Mouse (Mus musculus): Measurements from ENCODE around the gene Akap10. TPM values are rescaled to one million over a fixed set of nuclear protein-coding genes. Genes with fewer than 3 reads are reported as not detected.
"Not testable (repeated sequence)": the region's sequence is repeated elsewhere in the genome, so short reads cannot be mapped to it uniquely, and the experiment has no call there.

The Akap10 gene
- polyA plus RNA-seq, 1 experiment = 1.1 TPM

- H3K36me3 ChIP-seq (ENCODE audit: control insufficient read depth) = no peaks in the 10 kb centered on the region
- TF ChIP-seq TAL1 (IDR thresholded peaks at IDR 0.05; ENCODE audit: low read length) (no peak), GATA1 (IDR thresholded peaks at IDR 0.05; ENCODE audit: low read length) (no peak)
- peak overlapping the region; percentile 75 for H3K4me3 ChIP-seq (replicated peaks)
- H3K27me3 ChIP-seq (ENCODE audit: control insufficient read depth) = peaks cover 30% of the 10 kb centered on the region
- peaks cover 19% of the 10 kb centered on the region for H3K4me1 ChIP-seq (ENCODE audit: control insufficient read depth)
- no peaks in the 10 kb centered on the region for H3K9me3 ChIP-seq (ENCODE audit: control insufficient read depth, low read length)
These were observed 76.4 kb downstream of the Akap10 start for GRCm38 (mm10) chr11:61853659-61854058.

DNA sequence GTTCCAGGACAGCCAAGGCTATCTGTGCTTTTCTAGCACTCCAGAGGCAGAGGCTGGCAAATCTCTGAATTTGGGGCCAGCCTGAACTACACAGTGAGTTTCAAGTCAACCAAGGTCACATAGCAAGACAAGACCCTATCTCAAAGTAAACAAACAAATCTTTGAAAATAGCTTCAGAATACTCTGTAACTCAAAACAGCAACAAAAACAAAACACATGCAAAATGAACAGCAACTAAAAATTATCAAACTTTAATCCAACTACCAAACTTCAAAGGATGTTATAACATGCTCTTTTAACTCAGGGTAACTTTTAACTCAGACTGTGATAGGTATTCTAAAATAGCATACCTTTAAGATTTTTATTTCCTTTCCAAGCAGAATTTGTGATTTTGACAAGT lies 77.1 kb downstream of the Akap10 start:
- no peak for TF ChIP-seq GATA1 (IDR thresholded peaks at IDR 0.05; ENCODE audit: low read length)
- TF ChIP-seq TAL1 (IDR thresholded peaks at IDR 0.05; ENCODE audit: low read length) = no peak
- no peaks in the 10 kb centered on the region for H3K36me3 ChIP-seq (ENCODE audit: control insufficient read depth)
- H3K9me3 ChIP-seq (ENCODE audit: control insufficient read depth, low read length) = no peaks in the 10 kb centered on the region
- H3K4me3 ChIP-seq (replicated peaks) = no peak overlapping the region
- peaks cover 19% of the 10 kb centered on the region for H3K4me1 ChIP-seq (ENCODE audit: control insufficient read depth)
- peaks cover 30% of the 10 kb centered on the region for H3K27me3 ChIP-seq (ENCODE audit: control insufficient read depth)

DNA sequence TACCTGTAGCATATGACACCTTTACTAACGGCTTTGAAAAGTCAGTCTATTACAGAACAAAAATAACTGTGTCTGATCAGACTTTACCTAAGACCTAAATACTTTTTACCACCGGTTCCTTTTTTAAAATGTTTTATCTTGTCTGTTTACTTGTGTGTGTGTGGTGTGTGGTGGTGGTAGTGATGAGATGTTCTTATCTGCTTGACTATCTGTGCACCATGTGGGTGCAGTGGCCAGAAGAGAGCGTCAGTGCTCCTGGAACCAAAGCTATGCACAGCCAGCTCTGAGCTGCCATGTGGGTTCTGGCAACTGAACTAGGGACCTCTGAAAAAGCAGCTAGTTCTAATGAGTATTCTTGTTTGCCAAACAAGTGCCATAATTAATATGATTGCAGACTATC lies 78.9 kb downstream of the Akap10 start:
- Histone ChIP-seq H3K9me3 (ENCODE audit: control insufficient read depth, low read length) (no peaks in the 10 kb centered on the region), H3K36me3 (ENCODE audit: control insufficient read depth) (no peaks in the 10 kb centered on the region), H3K4me1 (ENCODE audit: control insufficient read depth) (peaks cover 19% of the 10 kb centered on the region), H3K4me3 (replicated peaks) (no peak overlapping the region), H3K27me3 (ENCODE audit: control insufficient read depth) (peaks cover 26% of the 10 kb centered on the region)
- no peak for TF ChIP-seq GATA1 (IDR thresholded peaks at IDR 0.05; ENCODE audit: low read length)
- no peak for TF ChIP-seq TAL1 (IDR thresholded peaks at IDR 0.05; ENCODE audit: low read length)

DNA sequence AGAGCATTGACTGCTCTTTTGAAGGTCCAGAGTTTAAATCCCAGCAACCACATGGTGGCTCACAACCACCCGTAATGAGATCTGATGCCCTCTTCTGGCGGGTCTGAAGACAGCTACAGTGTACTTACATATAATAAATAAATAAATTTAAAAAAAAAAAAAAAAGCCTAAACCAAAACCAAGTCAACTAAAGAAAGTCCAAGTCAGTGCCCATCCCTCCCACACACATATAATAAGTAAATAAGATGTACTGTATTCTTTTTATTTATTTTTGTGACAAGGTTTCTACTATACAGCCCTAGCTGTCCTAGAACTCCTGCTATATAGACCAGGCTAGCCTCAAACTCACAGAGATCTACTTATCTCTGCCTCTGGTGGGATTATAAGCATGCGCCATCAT lies 89.4 kb downstream of the Akap10 start:
- H3K27me3 ChIP-seq (ENCODE audit: control insufficient read depth); H3K9me3 ChIP-seq (ENCODE audit: control insufficient read depth, low read length); H3K4me1 ChIP-seq (ENCODE audit: control insufficient read depth); H3K36me3 ChIP-seq (ENCODE audit: control insufficient read depth); H3K4me3 ChIP-seq (replicated peaks): not testable (repeated sequence)

DNA sequence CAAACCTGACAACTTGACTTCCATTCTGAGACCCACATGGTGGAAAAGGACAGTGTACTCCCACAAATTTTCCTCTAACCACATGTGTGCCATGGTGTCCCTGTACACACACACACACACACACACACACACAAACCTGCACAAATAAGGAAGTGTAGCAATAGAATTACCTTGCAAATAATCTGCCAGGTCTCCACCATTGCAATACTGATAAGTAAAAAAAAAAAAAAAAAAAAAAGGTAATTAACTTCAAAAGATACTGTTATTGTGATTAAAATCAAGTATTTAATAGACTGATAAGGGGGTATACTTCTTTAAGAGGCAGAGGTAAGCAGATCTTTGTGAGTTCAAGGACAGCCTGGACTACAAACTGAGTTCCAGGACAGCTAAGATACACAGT lies 90.1 kb downstream of the Akap10 start:
- Histone ChIP-seq H3K9me3 (ENCODE audit: control insufficient read depth, low read length) (no peaks in the 10 kb centered on the region), H3K4me1 (ENCODE audit: control insufficient read depth) (no peaks in the 10 kb centered on the region), H3K4me3 (replicated peaks) (no peak overlapping the region), H3K27me3 (ENCODE audit: control insufficient read depth) (no peaks in the 10 kb centered on the region), H3K36me3 (ENCODE audit: control insufficient read depth) (no peaks in the 10 kb centered on the region; the same call in 1 of the 2 replicates)
- no peak for TF ChIP-seq GATA1 (IDR thresholded peaks at IDR 0.05; ENCODE audit: low read length)

GRCm38 (mm10) chr11:61839182-61839581 lies 90.9 kb downstream of the Akap10 start:
- Histone ChIP-seq H3K4me3 (replicated peaks) (no peak overlapping the region), H3K4me1 (ENCODE audit: control insufficient read depth) (no peaks in the 10 kb centered on the region), H3K27me3 (ENCODE audit: control insufficient read depth) (no peaks in the 10 kb centered on the region), H3K9me3 (ENCODE audit: control insufficient read depth, low read length) (no peaks in the 10 kb centered on the region), H3K36me3 (ENCODE audit: control insufficient read depth) (no peaks in the 10 kb centered on the region; the same call in 1 of the 2 replicates)
- no peak for TF ChIP-seq TAL1 (IDR thresholded peaks at IDR 0.05; ENCODE audit: low read length)
- no peak for TF ChIP-seq GATA1 (IDR thresholded peaks at IDR 0.05; ENCODE audit: low read length)

Other genes starting within 250 kb of the Akap10 start
- 1.5 and 1.7 TPM in 2 replicates for gene Fam83g, start 246.2 kb downstream of the Akap10 start, polyA plus RNA-seq (2012)
- gene Slc5a10, start 209.4 kb downstream of the Akap10 start, polyA plus RNA-seq (2012) = not detected in 2 replicates
- 0.16 TPM in 2 replicates for gene Prpsap2, start 168.2 kb downstream of the Akap10 start, polyA plus RNA-seq (2012)
- gene Ulk2, start 75.2 kb downstream of the Akap10 start, polyA plus RNA-seq (2012) = 0.05 and 0.07 TPM in 2 replicates
- 12.5 and 15.5 TPM in 2 replicates for gene Specc1, start 26.5 kb upstream of the Akap10 start, polyA plus RNA-seq (2012)